Mouse (Mus musculus) heart, embryonic 14.5 days (tissue): Measurements from ENCODE around the gene Nrm. TPM values are rescaled to one million over a fixed set of nuclear protein-coding genes. Genes with fewer than 3 reads are reported as not detected.

Experiments used
- ATAC-seq: fragments of 200-750 bp; cut with Nextera tagmentation; 2 replicates; pipeline ENCODE4 v1.8.0; 2017; ENCODE audit warnings: low read depth, moderate TSS enrichment; ENCODE audit not compliant: insufficient number of reproducible peaks, insufficient read depth, low FRiP score
- H3K27ac ChIP-seq, 2 experiments: fragments of 200-500 bp in 1 of 2; fragments of 300-500 bp in 1 of 2; sonication (generic) in 1 of 2; replicated peaks in 1 of 2; 2 replicates each; pipeline ENCODE4 v1.5.1; 2012 to 2014; ENCODE audit warnings: low read depth in 2 of 2, low read length in 2 of 2, control low read depth in 1 of 2, mild to moderate bottlenecking in 1 of 2, mixed read lengths in 1 of 2; ENCODE audit not compliant: control insufficient read depth in 1 of 2, insufficient read depth in 1 of 2
- H3K27me3 ChIP-seq: fragments of 300-500 bp; sonication (generic); 2 replicates; pipeline ENCODE4 v1.6.1; 2014; ENCODE audit warnings: mild to moderate bottlenecking, low read length, control low read depth; ENCODE audit not compliant: control insufficient read depth, insufficient read depth
- H3K36me3 ChIP-seq: fragments of 300-500 bp; sonication (generic); 2 replicates; pipeline ENCODE4 v1.6.1; 2014; ENCODE audit warnings: mild to moderate bottlenecking, control low read depth, low read length, mixed read lengths; ENCODE audit not compliant: control insufficient read depth, insufficient read depth
- H3K4me1 ChIP-seq, 2 experiments: fragments of 200-500 bp in 1 of 2; fragments of 300-500 bp in 1 of 2; sonication (generic) in 1 of 2; 2 replicates each; pipeline ENCODE4 v1.6.1; 2012 to 2014; ENCODE audit warnings: low read length in 2 of 2, control low read depth in 1 of 2, mixed read lengths in 1 of 2; ENCODE audit not compliant: control insufficient read depth in 2 of 2, insufficient read depth in 2 of 2
- H3K4me2 ChIP-seq: fragments of 300-500 bp; sonication (generic); 2 replicates; pipeline ENCODE4 v1.6.1; 2014; ENCODE audit warnings: mild to moderate bottlenecking, low read length
- H3K4me3 ChIP-seq, 2 experiments: fragments of 200-500 bp in 1 of 2; fragments of 300-500 bp in 1 of 2; sonication (generic) in 1 of 2; 2 replicates each; pipeline ENCODE4 v1.5.1; 2012 to 2014; ENCODE audit warnings: low read length in 2 of 2, mild to moderate bottlenecking in 2 of 2, control low read depth in 1 of 2, low read depth in 1 of 2, moderate library complexity in 1 of 2; ENCODE audit not compliant: control insufficient read depth in 1 of 2, insufficient read depth in 1 of 2
- H3K9ac ChIP-seq: fragments of 300-500 bp; sonication (generic); 2 replicates; pipeline ENCODE4 v1.6.1; 2014; ENCODE audit warnings: mild to moderate bottlenecking, low read length
- H3K9me3 ChIP-seq: fragments of 300-500 bp; sonication (generic); 2 replicates; pipeline ENCODE4 v1.6.1; 2016; ENCODE audit warnings: low read length, control low read depth; ENCODE audit not compliant: control insufficient read depth
- WGBS: fragments of 180-500 bp; shearing (Covaris S2); extraction: QIAGEN DNeasy Blood & Tissue Kit; methylation state at CpG from one replicate; pipeline ENCODE4 v1.1.7; 2014; 5-methylcytosine and 5-hydroxymethylcytosine counted together
- polyA plus RNA-seq: library from polyadenylated mRNA; unstranded; fragments of >200 nt; fragmentation: Nextera tagmentation; extraction: Ambion mirVana; gene quantifications from 2 replicates; pipeline ENCODE4 v1.2.1, GENCODE M21; 2014

The Nrm gene
- polyA plus RNA-seq, 1 experiment from 2014 or later, result 44.0 TPM

GRCm38 (mm10) chr17:35874721-35875120 is 13.6 kb downstream of the Nrm start:
- Histone ChIP-seq H3K4me2 (no peak overlapping the region), H3K36me3 (peaks cover 55% of the 10 kb centered on the region), H3K9me3 (peaks cover 3% of the 10 kb centered on the region; the same call in 1 of the 2 replicates), H3K9ac (no peak overlapping the region), H3K4me3 (no peak overlapping the region), H3K27ac (no peak overlapping the region), H3K27me3 (no peaks in the 10 kb centered on the region), H3K4me1 (peaks cover 6 to 29% of the 10 kb centered on the region in 2 experiments; a peak in 3 of 4 replicates)
- 84% methylated on average over 6 of the region's 6 CpGs for WGBS
- ATAC-seq, result no peak

GRCm38 (mm10) chr17:35879245-35880057 is 18.3 kb downstream of the Nrm start, which contains the start of gene Dhx16:
Dhx16 (plus strand) TSS chr17:35879819.
- Histone ChIP-seq H3K9me3 (no peaks in the 10 kb centered on the region), H3K4me1 (peaks cover 0 to 7% of the 10 kb centered on the region in 2 experiments; a peak in 3 of 4 replicates), H3K4me2 (peak within 1 kb of the TSS; percentile 66), H3K27ac (peak within 1 kb of the TSS in 1 of 2 experiments; percentile 35; a peak in 2 of 4 replicates), H3K36me3 (peaks cover 56% of the 10 kb centered on the region), H3K4me3 (peak within 1 kb of the TSS; percentile 61 to 89), H3K9ac (peak within 1 kb of the TSS; percentile 86), H3K27me3 (no peaks in the 10 kb centered on the region)
- 6% methylated on average over 66 of the region's 66 CpGs for WGBS
- peak; percentile 74 for ATAC-seq

DNA sequence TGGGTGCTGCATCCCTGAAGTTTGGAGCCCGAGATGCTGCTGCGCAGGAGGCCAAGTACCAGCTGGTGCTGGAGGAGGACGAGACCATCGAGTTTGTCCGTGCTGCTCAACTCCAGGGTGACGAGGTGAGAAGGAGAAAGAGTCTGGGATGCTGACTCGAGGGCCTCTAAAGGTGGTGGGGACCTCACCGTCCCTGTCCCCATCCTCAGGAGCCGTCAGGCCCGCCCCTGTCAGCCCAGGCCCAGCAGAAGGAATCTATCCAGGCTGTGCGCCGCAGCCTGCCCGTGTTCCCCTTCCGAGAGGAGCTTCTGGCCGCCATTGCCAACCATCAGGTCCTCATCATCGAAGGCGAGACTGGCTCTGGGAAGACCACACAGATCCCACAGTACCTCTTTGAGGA is 21.8 kb downstream of the Nrm start:
- no peak overlapping the region for H3K27ac ChIP-seq
- no peak overlapping the region for H3K9ac ChIP-seq
- ATAC-seq, result no peak
- no peaks in the 10 kb centered on the region for H3K9me3 ChIP-seq
- H3K36me3 ChIP-seq, result peaks cover 66% of the 10 kb centered on the region
- H3K4me2 ChIP-seq, result no peak overlapping the region
- WGBS, result 88% methylated on average over 17 of the region's 17 CpGs
- no peaks in the 10 kb centered on the region for H3K27me3 ChIP-seq
- H3K4me3 ChIP-seq, result no peak overlapping the region
- H3K4me1 ChIP-seq, result peaks cover 0 to 7% of the 10 kb centered on the region in 2 experiments; a peak in 3 of 4 replicates

GRCm38 (mm10) chr17:35883777-35884176 is 22.7 kb downstream of the Nrm start:
- Histone ChIP-seq H3K36me3 (peaks cover 74% of the 10 kb centered on the region), H3K9ac (no peak overlapping the region), H3K4me2 (no peak overlapping the region), H3K4me3 (no peak overlapping the region), H3K27me3 (no peaks in the 10 kb centered on the region), H3K9me3 (no peaks in the 10 kb centered on the region), H3K4me1 (peaks cover 0 to 7% of the 10 kb centered on the region in 2 experiments; a peak in 3 of 4 replicates), H3K27ac (no peak overlapping the region)
- 94% methylated on average over 14 of the region's 14 CpGs for WGBS
- no peak for ATAC-seq

- H3K4me2 ChIP-seq, result no peak overlapping the region
- no peak overlapping the region for H3K9ac ChIP-seq
- no peak overlapping the region for H3K4me3 ChIP-seq
- ATAC-seq, result no peak
- H3K36me3 ChIP-seq, result peaks cover 100% of the 10 kb centered on the region
- no peaks in the 10 kb centered on the region for H3K27me3 ChIP-seq
- no peak overlapping the region for H3K27ac ChIP-seq
- no peaks in the 10 kb centered on the region for H3K4me1 ChIP-seq
- H3K9me3 ChIP-seq, result no peaks in the 10 kb centered on the region
- WGBS, result 64% methylated on average over 16 of the region's 17 CpGs
Measured at GRCm38 (mm10) chr17:35887725-35888124, 26.6 kb downstream of the Nrm start.

GRCm38 (mm10) chr17:35896781-35897643 is 35.9 kb downstream of the Nrm start, which contains the start of gene 2310061I04Rik:
2310061I04Rik (minus strand) TSS chr17:35897431.
- 0% methylated on average over 81 of the region's 86 CpGs for WGBS

More at GRCm38 (mm10) chr17:35896781-35897643, 35.9 kb downstream of the Nrm start, which contains the start of gene 2310061I04Rik:
- Histone ChIP-seq H3K27me3 (no peaks in the 10 kb centered on the region), H3K4me3 (peak within 1 kb of the TSS; percentile 68 to 98), H3K9me3 (no peaks in the 10 kb centered on the region), H3K27ac (peak within 1 kb of the TSS; percentile 86), H3K4me2 (peak within 1 kb of the TSS; percentile 91), H3K4me1 (peaks cover 6 to 7% of the 10 kb centered on the region in 2 experiments), H3K36me3 (peaks cover 67% of the 10 kb centered on the region), H3K9ac (peak within 1 kb of the TSS; percentile 89)
- ATAC-seq, result peak; percentile 92
